Mouse (Mus musculus): Measurements from ENCODE around the gene H2al2b. TPM values are rescaled to one million over a fixed set of nuclear protein-coding genes. Genes with fewer than 3 reads are reported as not detected.

The H2al2b gene
- polyA plus RNA-seq (2014; fragmentation: Illumina TruSeq; extraction: RNeasy Lipid Tissue Mini Kit (QIAGEN cat#74804); ENCODE audit: low read depth, low replicate concordance): not detected

DNA sequence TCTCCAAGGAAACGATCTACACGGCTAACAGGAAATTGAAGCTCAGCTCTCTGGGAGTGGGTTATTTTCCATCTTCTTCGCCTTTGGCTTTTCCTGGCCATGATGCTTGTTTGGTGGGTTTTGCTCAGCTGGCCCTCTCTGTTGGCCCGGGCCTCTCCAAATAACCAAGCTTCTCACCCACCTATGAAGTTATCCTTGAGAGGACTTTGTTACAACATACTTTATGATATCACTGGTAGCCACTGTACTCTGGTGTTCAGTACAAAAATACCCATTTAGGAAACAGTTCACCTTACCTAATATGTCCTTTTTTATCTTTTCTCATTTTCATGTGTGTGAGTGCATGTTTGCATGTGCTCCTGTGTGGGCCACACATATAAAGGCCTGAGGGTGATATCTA lies at the start of gene H2al2b:
TSS of gene H2al2b (minus strand) at position 101 of the 400 bp plus-strand sequence.

Other genes starting within 250 kb of the H2al2b start
- gene H2al2c, start 121.6 kb downstream of the H2al2b start, polyA plus RNA-seq (2014; fragmentation: Illumina TruSeq; extraction: RNeasy Lipid Tissue Mini Kit (QIAGEN cat#74804); ENCODE audit: low read depth, low replicate concordance): not detected
- not detected for gene Sry, start 57.0 kb downstream of the H2al2b start, polyA plus RNA-seq (2014; fragmentation: Illumina TruSeq; extraction: RNeasy Lipid Tissue Mini Kit (QIAGEN cat#74804); ENCODE audit: low read depth, low replicate concordance)
- not detected for gene Gm4064, start 75.5 kb upstream of the H2al2b start, polyA plus RNA-seq (2014; fragmentation: Illumina TruSeq; extraction: RNeasy Lipid Tissue Mini Kit (QIAGEN cat#74804); ENCODE audit: low read depth, low replicate concordance)
- not detected for gene Rbmy, start 110.0 kb upstream of the H2al2b start, polyA plus RNA-seq (2014; fragmentation: Illumina TruSeq; extraction: RNeasy Lipid Tissue Mini Kit (QIAGEN cat#74804); ENCODE audit: low read depth, low replicate concordance)
- gene Gm10256, start 110.0 kb upstream of the H2al2b start, polyA plus RNA-seq (2014; fragmentation: Illumina TruSeq; extraction: RNeasy Lipid Tissue Mini Kit (QIAGEN cat#74804); ENCODE audit: low read depth, low replicate concordance): not detected
- gene Gm10352, start 180.3 kb upstream of the H2al2b start, polyA plus RNA-seq (2014; fragmentation: Illumina TruSeq; extraction: RNeasy Lipid Tissue Mini Kit (QIAGEN cat#74804); ENCODE audit: low read depth, low replicate concordance): not detected
- not detected for gene Gm29289, start 211.9 kb upstream of the H2al2b start, polyA plus RNA-seq (2014; fragmentation: Illumina TruSeq; extraction: RNeasy Lipid Tissue Mini Kit (QIAGEN cat#74804); ENCODE audit: low read depth, low replicate concordance)

Data from liver, adult 10 weeks (tissue).